Mouse (Mus musculus) monocyte, adult 5-6 weeks (primary cell): ENCODE data around the gene Grip1. TPM values are rescaled to one million over a fixed set of nuclear protein-coding genes. Genes with fewer than 3 reads are reported as not detected.
"Not testable (repeated sequence)": the region's sequence is repeated elsewhere in the genome, so short reads cannot be mapped to it uniquely, and the experiment has no call there.

Experiments used
- ATAC-seq: fragments of 153-309, 156-312 bp; replicated peaks from 2 replicates; pipeline ENCODE4 v1.8.0; 2017; ENCODE audit warnings: mild to moderate bottlenecking; ENCODE audit not compliant: low TSS enrichment, insufficient number of reproducible peaks, severe bottlenecking, poor library complexity, low FRiP score
- total RNA-seq: library from RNA; stranded (forward); fragments of 200-1000, 200-491, 200-594 nt; gene quantifications from 3 replicates; pipeline ENCODE4 v1.2.3, GENCODE M21; 2017

The Grip1 gene
- total RNA-seq, 1 experiment from 2014 or later: not detected

DNA sequence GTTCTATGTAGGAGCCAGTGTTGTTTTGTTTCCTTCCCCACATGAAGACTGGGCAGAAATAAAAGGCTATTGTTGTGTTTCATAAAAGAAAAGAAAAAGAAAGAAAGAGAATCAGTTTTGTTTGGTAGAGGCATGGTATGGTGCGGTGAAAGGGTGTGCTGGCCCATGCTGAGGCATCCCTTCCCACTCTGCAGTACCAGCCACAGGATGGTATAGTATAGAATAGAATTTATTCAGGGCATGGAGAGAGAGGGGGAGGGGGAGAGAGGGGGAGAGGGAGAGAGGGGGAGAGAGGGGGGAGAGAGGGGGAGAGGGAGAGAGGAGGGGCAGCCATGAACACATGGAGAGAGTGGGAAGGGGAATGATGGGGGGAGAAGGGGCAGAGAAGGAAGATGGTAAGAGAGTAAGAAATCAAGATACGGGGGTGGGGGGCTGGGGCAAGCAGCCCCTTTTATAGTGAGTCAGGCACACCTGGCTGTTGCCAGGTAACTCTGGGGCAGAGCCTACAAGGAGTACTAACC, 591.1 kb downstream of the Grip1 start:
- no peak for ATAC-seq

DNA sequence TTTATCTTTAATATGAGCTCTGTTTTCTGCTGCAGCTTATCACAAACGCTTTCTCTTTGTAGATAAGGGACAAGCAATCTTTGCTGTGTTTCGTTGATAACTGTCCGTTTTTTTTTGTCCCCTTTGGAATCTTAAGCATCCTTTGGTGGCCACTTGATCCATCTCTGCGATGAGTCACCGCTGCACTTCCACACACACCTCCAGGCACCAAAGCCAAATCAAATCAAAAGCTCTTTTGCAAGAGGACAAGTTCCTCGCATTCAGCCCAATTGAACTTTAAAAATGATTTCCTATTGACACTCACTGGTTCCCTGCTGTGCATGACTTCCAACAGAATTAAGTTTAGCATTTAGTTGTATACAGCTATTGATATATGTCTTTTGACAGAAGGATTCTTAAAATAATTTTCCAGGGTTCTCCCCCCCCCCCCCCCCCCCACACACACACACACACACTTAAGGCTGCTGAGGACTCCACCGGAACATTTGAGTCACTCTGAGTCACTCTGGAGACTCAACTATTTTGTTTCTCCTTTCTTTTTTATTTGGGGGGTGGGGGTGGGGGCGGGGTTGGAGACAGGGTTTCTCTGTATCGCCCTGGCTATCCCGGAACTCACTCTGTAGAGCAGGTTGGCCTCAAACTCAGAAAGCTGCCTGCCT, 607.1 kb downstream of the Grip1 start:
- ATAC-seq: no peak

DNA sequence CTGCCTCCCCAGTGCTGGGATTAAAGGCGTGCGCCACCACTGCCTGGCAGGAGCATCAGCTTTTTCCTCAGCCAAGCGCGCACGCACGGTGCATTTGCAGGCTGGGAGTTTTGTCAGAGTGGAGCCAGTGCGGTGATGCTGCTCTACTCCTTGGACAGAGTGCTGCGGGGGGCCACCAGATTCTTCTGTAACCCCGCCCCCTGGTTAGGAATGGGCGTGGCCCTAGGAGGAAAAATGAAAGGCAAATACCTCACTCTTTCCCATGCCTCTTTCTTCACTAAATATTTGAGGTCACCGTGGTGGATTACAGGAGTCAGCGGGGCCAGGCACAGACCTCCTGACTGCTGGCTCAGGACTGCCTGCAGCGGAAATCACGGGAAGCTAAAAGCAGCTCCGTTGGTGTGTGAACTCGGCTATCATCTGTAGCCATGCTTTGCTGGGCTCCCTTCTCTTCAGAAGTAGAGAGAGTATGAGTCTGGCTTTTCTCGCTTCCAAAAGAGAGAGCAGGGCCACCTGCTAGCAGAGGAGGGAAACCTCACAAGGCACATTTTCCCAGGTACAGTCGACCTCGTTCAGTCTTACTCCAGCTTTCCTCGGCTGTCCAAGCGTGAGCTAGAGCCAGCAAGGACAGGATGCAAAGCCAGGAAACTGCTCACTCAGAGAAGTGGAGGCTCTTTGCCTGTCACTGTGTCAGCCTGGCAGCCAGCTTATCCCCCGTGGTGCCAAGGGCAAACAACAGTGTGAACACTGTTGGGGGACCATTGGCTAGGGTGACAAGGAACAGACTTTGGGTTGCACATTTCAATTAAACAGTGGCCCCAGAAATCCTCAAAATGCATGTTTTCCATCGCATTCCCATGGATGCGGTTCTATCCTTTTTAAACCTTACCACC, 607.9 kb downstream of the Grip1 start:
- ATAC-seq: no peak

GRCm38 (mm10) chr10:120064424-120064823, 610.8 kb downstream of the Grip1 start:
- peak; percentile 58; the same call in 1 of the 2 replicates for ATAC-seq

DNA sequence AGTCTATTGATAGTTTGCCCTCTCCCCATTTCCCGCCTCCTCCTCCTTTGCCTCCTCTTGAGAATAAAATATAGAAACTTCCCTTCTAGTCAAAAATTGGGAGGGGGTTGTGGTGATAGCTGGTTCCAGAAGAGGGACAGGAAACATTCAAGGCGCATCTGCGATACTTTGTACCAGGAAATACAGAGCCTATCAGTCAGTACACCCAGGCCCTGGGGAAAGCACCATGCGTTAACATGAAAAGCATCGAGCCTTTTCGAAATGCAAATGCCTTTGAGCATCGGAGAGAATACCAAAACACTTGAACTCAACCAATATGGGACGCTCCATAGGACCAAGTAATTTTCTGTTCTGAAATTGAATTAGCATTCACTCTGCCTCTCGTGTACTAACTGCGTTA, 612.7 kb downstream of the Grip1 start:
- ATAC-seq: no peak

- no peak for ATAC-seq
Observed at GRCm38 (mm10) chr10:120077850-120078249, 624.2 kb downstream of the Grip1 start.

- ATAC-seq: no peak
Observed at GRCm38 (mm10) chr10:120092548-120092947, 638.9 kb downstream of the Grip1 start.

GRCm38 (mm10) chr10:120095136-120095535, 641.5 kb downstream of the Grip1 start:
- ATAC-seq: no peak

GRCm38 (mm10) chr10:120095716-120096115, 642.1 kb downstream of the Grip1 start:
- no peak for ATAC-seq

DNA sequence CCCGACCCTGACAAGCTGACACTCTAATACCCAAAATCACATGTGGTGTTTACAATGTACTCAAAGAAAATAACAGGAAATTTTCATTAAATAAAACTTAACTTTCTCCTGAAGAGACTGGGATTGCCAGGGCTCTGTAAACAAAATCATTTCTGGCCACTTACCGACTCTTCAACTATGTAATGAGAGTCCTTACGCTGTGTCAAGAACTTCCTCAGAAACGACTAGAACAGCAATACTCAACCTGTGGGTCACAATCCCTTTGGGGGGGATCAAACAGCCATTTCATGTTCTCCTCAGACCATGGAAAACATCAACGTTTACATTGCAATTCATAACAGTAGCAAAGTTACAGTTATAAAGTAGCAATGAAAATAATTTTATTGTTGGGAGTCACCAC, 643.9 kb downstream of the Grip1 start:
- no peak for ATAC-seq

- ATAC-seq: no peak
Observed at GRCm38 (mm10) chr10:120100806-120101205, 647.2 kb downstream of the Grip1 start.

- no peak for ATAC-seq
Observed at GRCm38 (mm10) chr10:120111691-120112319, 658.2 kb downstream of the Grip1 start.

DNA sequence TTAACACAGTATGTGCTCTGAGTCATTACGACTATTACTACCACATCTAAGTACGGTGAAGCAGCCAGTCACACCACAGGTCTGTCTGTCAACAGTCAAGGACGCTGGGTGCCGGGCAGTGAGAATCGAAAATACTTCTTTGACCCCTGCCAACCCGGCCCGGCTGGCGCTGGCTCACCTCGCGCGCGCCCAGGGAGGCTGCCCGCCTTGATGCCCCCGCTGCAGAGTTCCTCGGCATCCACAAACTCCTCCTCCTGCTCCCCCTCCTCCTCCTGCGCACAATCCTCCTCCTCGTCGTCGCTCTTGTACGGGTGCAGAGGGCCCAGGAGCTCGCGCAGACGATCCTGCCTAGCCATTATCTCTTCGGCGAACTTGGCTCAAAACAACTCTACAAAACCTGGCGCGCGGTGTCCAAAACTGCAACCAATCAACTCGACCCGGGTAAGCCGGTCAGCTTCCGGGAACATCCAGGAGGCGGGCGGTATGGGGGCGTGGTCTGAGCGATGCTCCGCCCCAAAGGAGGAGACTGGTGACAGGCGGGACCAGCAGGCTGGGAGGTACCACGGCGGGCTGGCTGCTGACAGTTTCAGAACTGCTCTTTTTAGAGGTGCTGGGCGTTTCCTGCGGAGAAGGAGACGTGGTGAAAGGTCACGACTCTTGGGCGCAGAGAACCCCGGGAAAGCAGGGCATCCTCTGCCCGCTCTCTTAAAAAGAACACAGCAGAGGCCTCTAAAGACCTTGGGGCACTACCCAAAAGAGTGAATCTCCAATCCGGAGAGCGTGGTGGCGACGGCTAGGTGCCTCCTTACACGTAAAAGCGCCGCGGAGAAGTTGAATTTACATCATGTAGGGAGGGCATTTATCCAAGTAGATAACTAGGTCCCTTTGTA, 659.1 kb downstream of the Grip1 start, which contains the start of gene Helb:
Gene Helb (minus strand): TSS at position 481 of the 890 bp plus-strand sequence.
- peak; percentile 97 for ATAC-seq

- ATAC-seq: not testable (repeated sequence)
Observed at GRCm38 (mm10) chr10:120113482-120113881, 659.9 kb downstream of the Grip1 start.

DNA sequence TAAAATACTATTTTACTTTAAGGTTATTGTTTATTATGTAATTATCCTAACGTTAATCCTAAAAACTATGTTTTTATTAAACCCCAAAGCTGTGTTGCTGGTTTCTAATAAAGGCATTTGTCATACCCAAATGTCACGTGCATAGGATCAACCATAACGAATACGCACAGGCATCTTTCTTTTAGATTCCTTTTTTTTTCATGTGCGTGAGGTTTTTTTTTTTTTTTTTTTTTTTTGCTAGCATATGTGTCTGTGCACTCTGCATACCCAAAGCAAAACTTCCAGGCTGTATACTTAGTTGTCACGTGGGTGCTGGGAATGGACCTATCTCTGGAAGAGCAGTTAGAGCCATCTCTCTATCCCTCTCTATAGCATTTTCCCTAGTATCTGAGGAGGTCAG, 660.4 kb downstream of the Grip1 start:
- ATAC-seq: no peak

- ATAC-seq: no peak
Observed at GRCm38 (mm10) chr10:120114493-120114892, 660.9 kb downstream of the Grip1 start.

GRCm38 (mm10) chr10:120115249-120115648, 661.6 kb downstream of the Grip1 start:
- no peak for ATAC-seq

- no peak for ATAC-seq
Observed at GRCm38 (mm10) chr10:120123721-120124120, 670.1 kb downstream of the Grip1 start.
